Mouse (Mus musculus): ENCODE results near the gene A230072I06Rik.

- TF ChIP-seq CTCF (IDR thresholded peaks at IDR 0.05; ENCODE audit: low read depth, low read length): no peak
- no peak for TF ChIP-seq GATA1 (IDR thresholded peaks at IDR 0.05; ENCODE audit: borderline replicate concordance, low read length)
Measured at GRCm38 (mm10) chr8:12319755-12320455, 41.3 kb downstream of the A230072I06Rik start.

Measured in G1E (cell line).